Mouse (Mus musculus) kidney, embryonic 16.5 days (tissue): ENCODE data around the gene Ccdc92b. TPM values are rescaled to one million over a fixed set of nuclear protein-coding genes. Genes with fewer than 3 reads are reported as not detected.

Experiments used
- ATAC-seq: fragments of 200-750 bp; cut with Nextera tagmentation; 2 replicates; pipeline ENCODE4 v1.8.0; 2017; ENCODE audit warnings: moderate TSS enrichment; ENCODE audit not compliant: low FRiP score, low TSS enrichment
- H3K27ac ChIP-seq: fragments of 300-500 bp; sonication (generic); 2 replicates; pipeline ENCODE4 v1.5.1; 2014; ENCODE audit warnings: low read length
- H3K27me3 ChIP-seq: fragments of 300-500 bp; sonication (generic); 2 replicates; pipeline ENCODE4 v1.6.1; 2014; ENCODE audit warnings: low read length, control low read depth, mixed read lengths; ENCODE audit not compliant: insufficient read depth
- H3K36me3 ChIP-seq: fragments of 300-500 bp; sonication (generic); 2 replicates; pipeline ENCODE4 v1.6.1; 2014; ENCODE audit warnings: low read length, control low read depth, mixed read lengths; ENCODE audit not compliant: insufficient read depth
- H3K4me1 ChIP-seq: fragments of 300-500 bp; sonication (generic); 2 replicates; pipeline ENCODE4 v1.6.1; 2014; ENCODE audit warnings: low read length, control low read depth, mixed read lengths; ENCODE audit not compliant: insufficient read depth
- H3K4me2 ChIP-seq: fragments of 300-500 bp; sonication (generic); replicated peaks from 2 replicates; pipeline ENCODE4 v1.6.1; 2014; ENCODE audit warnings: low read depth, low read length
- H3K4me3 ChIP-seq: fragments of 300-500 bp; sonication (generic); 2 replicates; pipeline ENCODE4 v1.5.1; 2014; ENCODE audit warnings: mild to moderate bottlenecking, low read length
- H3K9ac ChIP-seq: fragments of 300-500 bp; sonication (generic); replicated peaks from 2 replicates; pipeline ENCODE4 v1.6.1; 2014; ENCODE audit warnings: low read length
- H3K9me3 ChIP-seq: fragments of 300-500 bp; sonication (generic); 2 replicates; pipeline ENCODE4 v1.6.1; 2016; ENCODE audit warnings: low read length, control low read depth
- WGBS: fragments of 180-500 bp; shearing (Covaris S2); extraction: QIAGEN DNeasy Blood & Tissue Kit; methylation state at CpG from one replicate; pipeline ENCODE4 v1.1.7; 2014; 5-methylcytosine and 5-hydroxymethylcytosine counted together
- polyA plus RNA-seq: library from polyadenylated mRNA; unstranded; fragments of >200 nt; fragmentation: Nextera tagmentation; extraction: Ambion mirVana; gene quantifications from 2 replicates; pipeline ENCODE4 v1.2.1, GENCODE M21; 2015

The Ccdc92b gene
- polyA plus RNA-seq, 1 experiment from 2014 or later, result 0.17 TPM

GRCm38 (mm10) chr11:74631880-74632789, 12.7 kb downstream of the Ccdc92b start:
- WGBS, result 64% methylated on average over 7 of the region's 7 CpGs
- Histone ChIP-seq H3K27me3 (no peaks in the 10 kb centered on the region), H3K4me2 (no peak overlapping the region), H3K4me3 (no peak overlapping the region), H3K36me3 (no peaks in the 10 kb centered on the region), H3K27ac (no peak overlapping the region), H3K9ac (no peak overlapping the region), H3K4me1 (peaks cover under 1% of the 10 kb centered on the region), H3K9me3 (no peaks in the 10 kb centered on the region)
- no peak for ATAC-seq

- no peak overlapping the region for H3K9ac ChIP-seq
- H3K4me2 ChIP-seq, result no peak overlapping the region
- H3K4me1 ChIP-seq, result peaks cover 19% of the 10 kb centered on the region
- no peaks in the 10 kb centered on the region for H3K9me3 ChIP-seq
- 65% methylated on average over 5 of the region's 5 CpGs for WGBS
- H3K4me3 ChIP-seq, result no peak overlapping the region
- ATAC-seq, result no peak
- no peaks in the 10 kb centered on the region for H3K27me3 ChIP-seq
- H3K36me3 ChIP-seq, result no peaks in the 10 kb centered on the region
- no peak overlapping the region for H3K27ac ChIP-seq
Measured at GRCm38 (mm10) chr11:74634490-74635275, 15.3 kb downstream of the Ccdc92b start.

- Histone ChIP-seq H3K9me3 (no peaks in the 10 kb centered on the region), H3K4me1 (peaks cover 21% of the 10 kb centered on the region), H3K9ac (peak overlapping the region; percentile 82), H3K4me2 (peak overlapping the region; percentile 80), H3K27me3 (no peaks in the 10 kb centered on the region), H3K36me3 (no peaks in the 10 kb centered on the region), H3K27ac (peak overlapping the region; percentile 90; the same call in 1 of the 2 replicates), H3K4me3 (peak overlapping the region; percentile 85)
- no peak for ATAC-seq
- 24% methylated on average over 8 of the region's 8 CpGs for WGBS
Measured at GRCm38 (mm10) chr11:74637486-74637885, 18.1 kb downstream of the Ccdc92b start.

- peak overlapping the region; percentile 90 for H3K27ac ChIP-seq
- ATAC-seq, result peak; percentile 96
- peak overlapping the region; percentile 82 for H3K9ac ChIP-seq
- no peaks in the 10 kb centered on the region for H3K9me3 ChIP-seq
- peaks cover 21% of the 10 kb centered on the region for H3K4me1 ChIP-seq
- peak overlapping the region; percentile 85 for H3K4me3 ChIP-seq
- H3K27me3 ChIP-seq, result no peaks in the 10 kb centered on the region
- no peaks in the 10 kb centered on the region for H3K36me3 ChIP-seq
- WGBS, result under 1% methylated on average over 77 of the region's 86 CpGs
- H3K4me2 ChIP-seq, result peak overlapping the region; percentile 80
Measured at GRCm38 (mm10) chr11:74637971-74638790, 18.8 kb downstream of the Ccdc92b start.

- peak overlapping the region; percentile 82 for H3K9ac ChIP-seq
- H3K27me3 ChIP-seq, result no peaks in the 10 kb centered on the region
Measured at GRCm38 (mm10) chr11:74638791-74639411, 19.5 kb downstream of the Ccdc92b start.

GRCm38 (mm10) chr11:74639628-74640027, 20.2 kb downstream of the Ccdc92b start:
- Histone ChIP-seq H3K4me3 (no peak overlapping the region), H3K4me1 (peaks cover 21% of the 10 kb centered on the region), H3K27ac (no peak overlapping the region), H3K4me2 (no peak overlapping the region), H3K36me3 (no peaks in the 10 kb centered on the region), H3K9me3 (no peaks in the 10 kb centered on the region), H3K27me3 (no peaks in the 10 kb centered on the region), H3K9ac (no peak overlapping the region)
- 57% methylated on average over 1 of the region's 1 CpGs for WGBS
- no peak for ATAC-seq

More at GRCm38 (mm10) chr11:74638791-74639411, 19.5 kb downstream of the Ccdc92b start:
- Histone ChIP-seq H3K4me3 (peak overlapping the region; percentile 85), H3K27ac (peak overlapping the region; percentile 90), H3K9me3 (no peaks in the 10 kb centered on the region), H3K4me2 (peak overlapping the region; percentile 80), H3K4me1 (peaks cover 21% of the 10 kb centered on the region), H3K36me3 (no peaks in the 10 kb centered on the region)
- 11% methylated on average over 9 of the region's 9 CpGs for WGBS
- ATAC-seq, result no peak; the same call in 1 of the 2 replicates

- no peak overlapping the region for H3K4me2 ChIP-seq
- H3K9ac ChIP-seq, result no peak overlapping the region
- no peaks in the 10 kb centered on the region for H3K27me3 ChIP-seq
- H3K4me1 ChIP-seq, result peaks cover 29% of the 10 kb centered on the region
- H3K9me3 ChIP-seq, result no peaks in the 10 kb centered on the region
- 96% methylated on average over 1 of the region's 1 CpGs for WGBS
- no peaks in the 10 kb centered on the region for H3K36me3 ChIP-seq
- H3K27ac ChIP-seq, result no peak overlapping the region
- ATAC-seq, result no peak
- no peak overlapping the region for H3K4me3 ChIP-seq
Measured at GRCm38 (mm10) chr11:74647966-74648365, 28.6 kb downstream of the Ccdc92b start.

- 7% methylated on average over 1 of the region's 1 CpGs for WGBS
- ATAC-seq, result peak; percentile 17
- H3K4me3 ChIP-seq, result peak overlapping the region; percentile 98
- peak overlapping the region; percentile 88 for H3K4me2 ChIP-seq
- H3K36me3 ChIP-seq, result no peaks in the 10 kb centered on the region
- H3K9me3 ChIP-seq, result no peaks in the 10 kb centered on the region
- H3K4me1 ChIP-seq, result peaks cover 36% of the 10 kb centered on the region
- H3K27me3 ChIP-seq, result no peaks in the 10 kb centered on the region
- peak overlapping the region; percentile 89; the same call in 1 of the 2 replicates for H3K27ac ChIP-seq
- peak overlapping the region; percentile 88 for H3K9ac ChIP-seq
Measured at GRCm38 (mm10) chr11:74648676-74649075, 29.3 kb downstream of the Ccdc92b start.
